Mouse (Mus musculus) 3T3-L1 (cell line): Measurements from ENCODE around the gene Jag2.

Experiments
- DNase-seq: peaks from one replicate; pipeline ENCODE4 v3.0.0-alpha.2; 2015; ENCODE audit warnings: low read depth, low spot score

Jag2 gene

GRCm38 (mm10) chr12:112941156-112941775 is 11.7 kb upstream of the Jag2 start:
- no peak for DNase-seq

DNA sequence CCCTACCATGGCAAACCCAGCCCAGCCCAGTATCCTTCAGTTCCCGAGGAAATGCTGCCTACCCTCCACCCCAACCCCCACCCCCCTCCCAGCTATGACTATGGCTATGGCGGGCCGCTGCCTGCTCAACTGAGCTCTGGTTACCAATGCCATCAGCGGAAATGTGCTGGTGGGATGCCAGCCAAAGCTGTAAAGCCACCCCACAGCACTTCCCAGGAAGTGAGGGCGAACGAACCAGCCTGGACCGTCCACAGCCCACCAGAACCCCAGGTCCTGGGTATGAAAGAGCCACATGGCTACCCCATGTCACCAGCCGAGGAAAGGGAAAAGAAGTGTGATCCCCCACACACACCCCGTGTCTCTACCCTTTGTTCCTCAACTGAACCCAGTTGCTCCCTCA is 11.1 kb upstream of the Jag2 start:
- no peak for DNase-seq

DNA sequence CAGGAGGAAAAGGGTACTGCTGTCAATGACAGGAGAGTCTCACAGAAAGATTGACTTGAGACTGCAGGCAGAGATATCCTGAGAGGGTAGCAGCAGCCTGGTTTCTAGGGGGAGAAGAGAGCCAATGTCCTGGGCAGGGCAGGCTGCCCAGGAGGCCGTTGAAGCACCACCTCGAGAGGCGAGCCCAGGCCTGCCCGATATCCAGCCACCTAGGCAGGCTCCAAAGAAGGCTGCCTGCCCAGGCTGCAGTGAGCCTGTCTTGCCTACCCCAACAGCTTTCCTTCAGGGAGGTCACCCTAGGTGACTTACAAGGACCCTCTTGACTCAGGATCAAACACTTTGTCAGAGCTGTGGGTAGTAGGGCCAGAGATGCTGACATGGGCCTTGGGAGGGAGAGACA is 10.7 kb upstream of the Jag2 start:
- no peak for DNase-seq

DNA sequence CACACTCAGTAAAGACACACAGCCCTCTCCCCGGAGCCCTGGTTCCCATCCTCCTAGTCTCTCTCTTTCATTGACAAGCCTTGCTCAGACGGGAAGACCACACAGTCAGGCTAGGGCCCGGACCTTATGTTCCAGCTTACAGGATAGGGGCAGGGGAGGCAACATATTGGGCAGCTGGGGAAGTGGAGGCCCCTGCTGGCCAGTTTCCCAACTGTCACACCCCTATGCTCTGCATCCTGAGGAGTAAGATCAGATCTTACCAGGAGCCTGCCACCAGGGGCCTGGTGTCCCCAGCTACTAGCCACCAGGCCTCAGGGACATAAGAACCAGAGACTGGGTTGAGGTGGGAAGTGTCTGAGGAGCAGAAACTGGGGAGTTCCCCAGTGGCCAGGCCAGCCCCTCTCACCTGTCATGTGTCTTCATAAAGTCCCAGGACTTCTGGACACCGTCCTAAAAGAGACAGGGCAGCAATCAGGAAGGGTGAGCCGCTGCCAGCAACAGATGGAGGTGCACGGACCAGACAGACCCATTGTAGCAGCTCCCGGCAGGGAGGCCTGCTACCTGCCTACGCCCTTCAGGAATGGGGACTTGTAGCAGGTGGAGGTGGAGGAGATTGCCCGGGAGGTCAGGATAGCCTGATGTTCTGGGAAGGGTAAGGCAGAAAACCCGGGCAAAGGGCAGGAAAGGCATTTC is 9.4 kb upstream of the Jag2 start:
- peak; percentile 68 for DNase-seq

- no peak for DNase-seq
Observed at GRCm38 (mm10) chr12:112938366-112938765, 8.8 kb upstream of the Jag2 start.

- DNase-seq, result peak; percentile 79
Observed at GRCm38 (mm10) chr12:112937906-112938305, 8.3 kb upstream of the Jag2 start.

GRCm38 (mm10) chr12:112932647-112933046 is 3.1 kb upstream of the Jag2 start:
- DNase-seq, result no peak

- DNase-seq, result no peak
Observed at GRCm38 (mm10) chr12:112928401-112929241, 955 bp downstream of the Jag2 start.

DNA sequence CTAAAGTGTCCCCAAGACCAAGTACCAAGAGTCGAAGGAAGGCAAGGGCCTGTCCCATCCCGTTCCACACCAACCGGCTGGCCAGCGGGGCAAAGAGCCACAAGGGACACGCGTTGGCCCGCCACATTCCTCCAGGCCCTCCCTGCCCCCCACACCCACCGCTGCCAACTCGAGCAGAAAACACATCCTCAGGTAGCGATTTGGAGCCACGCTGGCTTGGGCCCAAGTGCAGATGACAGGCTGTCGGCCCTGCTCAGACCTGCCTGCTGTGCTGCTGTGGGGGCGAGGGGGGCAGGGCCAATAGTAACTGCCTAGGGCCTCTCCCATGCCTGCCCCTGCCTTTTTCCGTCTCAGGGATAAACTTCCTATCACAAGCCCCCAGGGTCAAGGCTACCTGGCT is 2.3 kb downstream of the Jag2 start:
- no peak for DNase-seq

GRCm38 (mm10) chr12:112925950-112926349 is 3.6 kb downstream of the Jag2 start:
- no peak for DNase-seq

DNA sequence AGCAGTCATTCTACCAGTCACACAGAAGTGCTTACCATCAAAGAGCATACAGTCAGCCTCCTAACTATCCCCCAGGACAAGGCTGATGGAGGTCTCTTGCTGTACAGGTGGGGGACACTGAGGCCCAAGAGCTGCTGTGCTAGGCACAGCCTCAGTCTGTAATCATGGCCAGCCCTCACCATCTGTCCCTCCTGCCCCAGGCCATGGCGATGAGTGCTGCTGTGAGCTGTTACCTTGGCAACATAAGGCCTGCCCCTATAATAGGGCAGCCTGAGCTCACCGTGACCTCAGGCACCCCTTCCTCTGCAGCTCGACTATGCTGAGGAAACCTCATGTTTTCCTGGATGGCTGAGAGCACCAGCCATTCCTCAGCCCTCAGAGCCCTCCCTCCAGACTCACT is 7.0 kb downstream of the Jag2 start:
- DNase-seq, result no peak

DNA sequence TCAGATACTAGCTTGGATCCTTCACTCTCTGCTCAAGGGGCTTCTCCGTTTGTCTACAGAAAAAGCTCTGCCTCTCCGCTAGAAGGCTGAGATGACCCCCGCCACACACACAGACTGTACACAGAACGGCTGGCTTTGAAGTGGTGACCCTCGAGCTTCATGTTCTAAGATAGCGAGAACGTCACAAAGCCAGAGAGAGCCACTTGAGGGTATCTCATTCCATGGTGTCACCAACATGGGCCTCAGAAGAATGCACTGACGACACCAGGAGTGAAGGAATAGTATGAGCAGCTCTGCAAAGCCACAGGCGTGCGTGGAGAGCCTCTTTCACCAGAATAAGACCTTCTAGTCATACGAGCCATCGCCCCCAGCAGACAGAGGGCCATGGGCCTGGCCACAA is 8.1 kb downstream of the Jag2 start:
- DNase-seq, result no peak

- no peak for DNase-seq
Observed at GRCm38 (mm10) chr12:112917906-112918305, 11.7 kb downstream of the Jag2 start.

DNA sequence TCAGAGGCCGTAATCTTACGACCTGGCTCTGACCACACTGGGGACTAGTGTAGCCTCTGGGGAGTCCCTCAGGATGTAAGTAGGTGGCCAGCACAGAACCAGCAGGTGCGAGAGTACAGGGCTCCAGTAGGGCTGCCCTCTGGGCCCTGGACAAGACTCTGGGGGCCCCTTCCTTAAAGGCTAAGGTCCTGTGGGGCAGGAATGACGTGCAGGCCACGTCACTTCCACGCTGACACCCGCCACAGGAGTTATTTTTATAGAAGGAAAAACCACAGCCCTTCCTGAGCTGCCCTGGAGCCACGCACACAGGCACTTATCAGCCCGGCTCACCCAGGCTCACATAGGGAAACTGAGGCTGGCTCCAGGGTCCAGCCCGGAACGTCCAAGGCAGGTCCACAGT is 12.1 kb downstream of the Jag2 start:
- no peak for DNase-seq

GRCm38 (mm10) chr12:112916698-112917400 is 12.7 kb downstream of the Jag2 start:
- DNase-seq, result no peak

GRCm38 (mm10) chr12:112915587-112915986 is 14.0 kb downstream of the Jag2 start:
- DNase-seq, result no peak

- no peak for DNase-seq
Observed at GRCm38 (mm10) chr12:112914527-112914926, 15.0 kb downstream of the Jag2 start.

DNA sequence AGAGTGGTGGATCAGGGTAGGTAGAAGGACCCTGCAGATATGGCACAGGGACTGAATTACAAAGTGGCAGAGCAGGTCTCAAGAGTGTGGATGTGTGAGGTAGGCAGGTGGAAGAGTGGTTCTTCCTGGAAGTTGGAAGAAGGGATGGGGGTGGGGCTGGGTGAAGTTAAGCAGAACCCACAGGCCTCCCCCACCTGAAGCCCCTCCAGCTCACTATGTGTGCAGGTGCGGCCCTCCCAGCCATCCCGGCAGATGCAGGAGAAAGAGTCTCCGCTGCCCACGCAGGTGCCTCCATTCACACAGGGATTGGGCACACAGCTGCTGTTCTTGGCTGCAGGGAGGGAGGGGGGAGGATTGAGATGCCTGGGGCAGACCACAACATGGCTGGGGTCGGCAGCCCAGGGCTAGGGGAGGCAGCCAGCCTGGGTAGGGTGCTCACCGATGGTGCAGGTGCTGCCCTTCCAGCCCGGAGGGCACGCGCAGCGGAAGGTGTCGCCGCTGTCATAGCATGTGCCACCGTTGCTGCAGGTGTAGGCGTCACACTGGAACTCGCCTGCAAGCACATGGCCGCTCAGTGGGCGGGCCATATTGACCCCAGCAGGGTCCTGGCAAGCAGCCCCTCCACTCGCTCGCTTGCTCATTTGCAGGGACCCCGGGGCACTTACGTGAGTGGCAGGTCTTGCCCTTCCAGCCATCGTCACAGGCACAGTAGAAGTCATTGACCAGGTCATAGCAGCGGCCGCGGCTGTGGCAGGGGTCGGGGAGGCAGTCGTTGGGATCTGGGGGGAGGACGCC is 16.4 kb downstream of the Jag2 start:
- no peak for DNase-seq

DNA sequence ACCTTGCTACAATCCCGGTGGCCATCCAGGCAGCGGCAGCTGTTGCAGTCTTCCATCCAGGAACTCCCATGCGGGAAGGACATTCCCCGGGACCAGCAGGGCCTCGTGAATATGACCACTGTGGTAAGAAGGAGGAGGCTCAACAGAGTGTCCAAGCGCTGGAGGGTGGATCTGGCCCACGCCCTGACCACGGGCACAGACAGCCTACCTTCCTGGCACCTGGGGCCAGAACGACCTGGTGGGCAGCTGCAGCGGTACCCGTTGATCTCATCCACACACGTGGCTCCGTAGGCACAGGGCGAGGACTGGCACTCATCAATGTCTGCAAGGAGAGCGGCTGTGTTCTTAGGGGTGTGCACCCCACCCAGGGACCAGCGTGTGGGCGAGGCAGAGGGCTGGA is 17.9 kb downstream of the Jag2 start:
- no peak for DNase-seq

GRCm38 (mm10) chr12:112908991-112909390 is 20.6 kb downstream of the Jag2 start:
- no peak for DNase-seq

GRCm38 (mm10) chr12:112905001-112905400 is 24.6 kb downstream of the Jag2 start:
- no peak for DNase-seq
